Mouse (Mus musculus): ENCODE measurements around the gene Cipc. TPM values are rescaled to one million over a fixed set of nuclear protein-coding genes. Genes with fewer than 3 reads are reported as not detected.

Cipc gene
- polyA plus RNA-seq, 1 experiment from 2014 or later: 53.6 TPM

GRCm38 (mm10) chr12:86988227-86988626 lies 41.4 kb downstream of the Cipc start:
- Histone ChIP-seq H3K27me3 (peaks cover 30% of the 10 kb centered on the region), H3K4me2 (replicated peaks) (no peak overlapping the region), H3K4me1 (peaks cover 33% of the 10 kb centered on the region), H3K27ac (replicated peaks) (no peak overlapping the region), H3K9me3 (no peaks in the 10 kb centered on the region), H3K4me3 (no peak overlapping the region), H3K36me3 (no peaks in the 10 kb centered on the region), H3K9ac (replicated peaks) (no peak overlapping the region)
- WGBS: 56% methylated on average over 16 of the region's 16 CpGs
- ATAC-seq (replicated peaks): no peak

- Histone ChIP-seq H3K27me3 (peaks cover 23% of the 10 kb centered on the region), H3K27ac (replicated peaks) (no peak overlapping the region), H3K4me1 (peaks cover 23% of the 10 kb centered on the region)
Measured at GRCm38 (mm10) chr12:86989378-86989777, 42.5 kb downstream of the Cipc start.

DNA sequence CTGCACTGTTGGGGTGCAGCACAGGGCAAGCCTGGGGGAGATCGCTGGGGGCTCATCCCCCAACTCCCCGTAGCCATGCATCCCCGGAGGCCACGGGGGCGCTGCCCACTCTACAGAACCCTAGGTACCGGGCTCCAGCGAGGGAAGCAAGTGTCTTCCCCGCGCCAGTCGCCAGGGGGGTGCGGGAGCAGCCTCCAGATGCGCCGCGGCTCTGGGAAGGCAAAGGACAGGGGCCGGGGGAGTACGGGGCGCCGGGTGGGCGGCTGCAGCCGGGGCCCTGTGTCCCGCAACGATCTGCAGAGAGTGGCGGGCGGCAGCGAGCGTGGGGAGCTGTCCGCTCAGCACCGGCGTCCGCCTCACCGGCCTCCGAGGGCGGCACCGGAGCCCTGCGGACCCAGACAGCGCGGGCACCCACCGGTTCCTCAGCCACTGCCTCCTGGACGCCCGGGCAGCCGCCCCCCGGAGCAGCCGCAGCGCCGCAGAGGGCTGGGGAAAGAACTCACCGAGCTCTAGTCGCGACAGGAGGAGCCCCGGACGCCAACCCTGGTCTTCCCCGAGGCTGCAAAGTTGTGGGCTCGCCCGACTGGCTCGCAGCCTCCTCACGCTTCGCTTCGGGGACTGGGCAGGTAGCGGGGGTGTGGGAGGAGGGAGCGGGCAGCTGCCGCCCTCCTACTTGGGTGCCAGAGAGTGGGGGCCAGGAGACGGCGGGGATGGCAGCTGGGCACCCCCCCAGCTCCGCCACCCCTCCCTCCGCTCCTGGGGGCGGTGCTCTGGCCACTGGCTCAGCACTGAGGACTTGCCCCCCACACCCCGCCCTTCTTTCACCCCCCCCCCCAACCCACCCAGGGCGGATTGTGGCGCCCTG lies 43.3 kb downstream of the Cipc start, which contains the start of gene Zdhhc22:
TSS of gene Zdhhc22 (minus strand) at position 541 of the 865 bp plus-strand sequence.
- peak; percentile 86 for ATAC-seq (replicated peaks)
- H3K27ac ChIP-seq (replicated peaks): peak within 1 kb of the TSS; percentile 41; the same call in 1 of the 2 replicates
- peak within 1 kb of the TSS; percentile 89 for H3K4me2 ChIP-seq (replicated peaks)
- no peaks in the 10 kb centered on the region for H3K9me3 ChIP-seq
- H3K36me3 ChIP-seq: no peaks in the 10 kb centered on the region
- peaks cover 23% of the 10 kb centered on the region for H3K4me1 ChIP-seq
- 2% methylated on average over 63 of the region's 68 CpGs for WGBS
- peak within 1 kb of the TSS; percentile 51 for H3K4me3 ChIP-seq
- peak within 1 kb of the TSS; percentile 55 for H3K9ac ChIP-seq (replicated peaks)
- peaks cover 20% of the 10 kb centered on the region for H3K27me3 ChIP-seq

More at GRCm38 (mm10) chr12:86989378-86989777, 42.5 kb downstream of the Cipc start:
- peak; percentile 60 for ATAC-seq (replicated peaks)
- no peaks in the 10 kb centered on the region for H3K9me3 ChIP-seq
- H3K36me3 ChIP-seq: no peaks in the 10 kb centered on the region
- WGBS: 3% methylated on average over 15 of the region's 15 CpGs
- H3K9ac ChIP-seq (replicated peaks): no peak overlapping the region
- peak overlapping the region; percentile 89 for H3K4me2 ChIP-seq (replicated peaks)
- H3K4me3 ChIP-seq: peak overlapping the region; percentile 51

GRCm38 (mm10) chr12:86990755-86991110 lies 43.9 kb downstream of the Cipc start:
- peaks cover 20% of the 10 kb centered on the region for H3K27me3 ChIP-seq
- no peaks in the 10 kb centered on the region for H3K9me3 ChIP-seq
- no peaks in the 10 kb centered on the region for H3K36me3 ChIP-seq
- peak overlapping the region; percentile 51 for H3K4me3 ChIP-seq
- peak overlapping the region; percentile 55; the same call in 1 of the 2 replicates for H3K9ac ChIP-seq (replicated peaks)
- peaks cover 23% of the 10 kb centered on the region for H3K4me1 ChIP-seq
- H3K4me2 ChIP-seq (replicated peaks): peak overlapping the region; percentile 89
- no peak overlapping the region for H3K27ac ChIP-seq (replicated peaks)
- ATAC-seq (replicated peaks): no peak
- WGBS: 44% methylated on average over 2 of the region's 2 CpGs

DNA sequence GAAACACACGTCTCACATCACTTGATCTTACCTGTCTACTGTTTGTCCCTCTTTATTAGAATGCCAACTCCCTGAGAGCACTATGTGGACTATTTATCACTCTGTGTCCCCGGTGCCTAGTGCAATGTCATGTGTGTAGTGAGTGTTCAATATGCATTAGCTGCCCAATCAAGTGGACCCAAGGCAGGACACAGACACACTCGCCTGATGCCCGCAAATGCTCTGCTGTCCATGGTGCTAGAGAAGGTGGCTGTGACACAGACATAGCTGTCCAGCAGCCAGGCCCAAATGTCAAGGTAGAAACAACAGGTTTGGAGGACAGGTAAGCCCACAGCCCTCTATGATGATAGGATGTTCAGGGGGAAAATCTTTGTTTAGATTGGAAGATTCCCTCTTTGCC lies 47.3 kb downstream of the Cipc start:
- Histone ChIP-seq H3K9ac (replicated peaks) (no peak overlapping the region), H3K27ac (replicated peaks) (no peak overlapping the region), H3K36me3 (no peaks in the 10 kb centered on the region), H3K27me3 (peaks cover 4% of the 10 kb centered on the region; the same call in 1 of the 2 replicates), H3K9me3 (no peaks in the 10 kb centered on the region), H3K4me3 (no peak overlapping the region), H3K4me1 (peaks cover 16% of the 10 kb centered on the region), H3K4me2 (replicated peaks) (no peak overlapping the region)
- ATAC-seq (replicated peaks): no peak
- 39% methylated on average over 4 of the region's 4 CpGs for WGBS

DNA sequence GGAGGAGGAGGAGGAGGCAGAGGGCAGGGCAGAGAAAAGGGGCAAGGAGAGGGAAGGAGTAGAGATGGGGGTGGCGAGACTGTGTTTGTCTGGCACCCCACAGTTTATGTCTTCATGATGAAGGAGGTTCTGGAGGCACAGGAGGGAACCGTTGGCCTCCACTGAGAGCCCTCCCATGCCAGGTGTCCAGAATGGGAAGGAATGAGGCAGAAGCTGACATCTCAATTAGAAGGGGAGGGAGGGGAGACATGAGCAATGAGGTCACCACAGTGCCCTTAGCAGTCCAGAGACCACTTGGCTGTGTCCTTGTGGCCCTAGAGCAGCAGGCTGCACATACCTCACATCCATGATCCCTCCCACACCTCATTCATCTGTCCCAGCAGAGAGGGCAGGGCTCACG lies 47.9 kb downstream of the Cipc start:
- peaks cover 4% of the 10 kb centered on the region; the same call in 1 of the 2 replicates for H3K27me3 ChIP-seq
- H3K27ac ChIP-seq (replicated peaks): no peak overlapping the region
- no peak overlapping the region for H3K9ac ChIP-seq (replicated peaks)
- no peak overlapping the region for H3K4me3 ChIP-seq
- H3K4me2 ChIP-seq (replicated peaks): no peak overlapping the region
- peaks cover 10% of the 10 kb centered on the region for H3K4me1 ChIP-seq
- 42% methylated on average over 3 of the region's 3 CpGs for WGBS
- no peaks in the 10 kb centered on the region for H3K9me3 ChIP-seq
- ATAC-seq (replicated peaks): no peak
- H3K36me3 ChIP-seq: no peaks in the 10 kb centered on the region

GRCm38 (mm10) chr12:86995931-86996330 lies 49.1 kb downstream of the Cipc start:
- Histone ChIP-seq H3K4me2 (replicated peaks) (no peak overlapping the region), H3K9me3 (no peaks in the 10 kb centered on the region), H3K27ac (replicated peaks) (no peak overlapping the region), H3K36me3 (no peaks in the 10 kb centered on the region), H3K4me1 (peaks cover 7% of the 10 kb centered on the region), H3K4me3 (no peak overlapping the region), H3K9ac (replicated peaks) (no peak overlapping the region), H3K27me3 (peaks cover 4% of the 10 kb centered on the region; the same call in 1 of the 2 replicates)
- ATAC-seq (replicated peaks): no peak
- WGBS: 86% methylated on average over 6 of the region's 6 CpGs

DNA sequence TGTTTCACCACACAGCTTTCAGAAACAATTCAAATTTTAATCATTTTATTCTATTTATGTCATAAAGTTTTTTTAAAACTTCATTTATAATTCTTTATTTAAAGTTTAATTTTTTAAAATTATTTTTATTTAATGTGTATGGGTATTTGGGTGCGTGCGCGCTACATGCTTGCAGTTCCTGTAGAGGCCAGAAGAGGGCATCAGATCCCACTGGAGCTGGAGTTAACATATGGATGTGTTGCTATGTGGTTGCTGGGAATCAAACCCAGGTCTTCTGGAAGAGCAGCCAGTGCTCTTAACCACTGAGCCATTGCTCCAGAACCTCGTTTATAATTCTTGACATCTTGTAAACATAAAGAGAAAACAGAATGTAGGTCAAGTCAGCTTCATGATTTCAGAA lies 51.9 kb downstream of the Cipc start:
- ATAC-seq (replicated peaks): no peak
- Histone ChIP-seq H3K9ac (replicated peaks) (no peak overlapping the region), H3K4me3 (no peak overlapping the region), H3K9me3 (no peaks in the 10 kb centered on the region), H3K4me2 (replicated peaks) (no peak overlapping the region), H3K27me3 (no peaks in the 10 kb centered on the region), H3K4me1 (peaks cover 7% of the 10 kb centered on the region), H3K36me3 (no peaks in the 10 kb centered on the region), H3K27ac (replicated peaks) (no peak overlapping the region)
- 89% methylated on average over 4 of the region's 4 CpGs for WGBS

DNA sequence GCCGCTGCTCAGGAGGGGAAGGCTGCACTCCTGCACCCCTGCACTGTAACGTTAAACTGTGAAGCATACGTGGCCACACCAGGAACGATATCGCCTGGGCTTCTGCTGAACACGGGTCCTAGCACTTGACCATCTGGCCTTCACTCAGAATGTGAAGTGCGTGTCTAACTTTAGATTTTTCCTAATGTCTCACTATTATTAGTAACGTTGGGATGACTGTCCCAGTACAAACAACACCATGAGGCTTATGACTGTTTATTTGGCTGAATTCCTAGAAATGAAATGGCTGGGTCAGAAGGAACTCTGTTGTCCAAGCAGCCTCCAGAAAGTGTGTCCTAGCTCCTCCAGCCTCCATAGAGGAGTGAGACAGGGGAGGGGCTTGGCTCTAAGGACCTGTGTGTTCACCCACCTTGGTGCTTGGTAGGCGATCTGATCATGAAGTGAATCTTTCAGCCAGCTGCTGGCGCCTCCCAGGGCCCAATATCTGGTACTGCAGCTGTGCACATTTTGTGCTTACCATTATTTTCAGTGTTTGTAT lies 52.5 kb downstream of the Cipc start:
- WGBS: 76% methylated on average over 10 of the region's 10 CpGs
- ATAC-seq (replicated peaks): no peak
- H3K27ac ChIP-seq (replicated peaks): no peak overlapping the region
- no peak overlapping the region for H3K4me2 ChIP-seq (replicated peaks)
- H3K4me1 ChIP-seq: peaks cover 7% of the 10 kb centered on the region
- no peak overlapping the region for H3K4me3 ChIP-seq
- H3K9ac ChIP-seq (replicated peaks): no peak overlapping the region
- H3K36me3 ChIP-seq: no peaks in the 10 kb centered on the region
- no peaks in the 10 kb centered on the region for H3K27me3 ChIP-seq
- no peaks in the 10 kb centered on the region for H3K9me3 ChIP-seq

DNA sequence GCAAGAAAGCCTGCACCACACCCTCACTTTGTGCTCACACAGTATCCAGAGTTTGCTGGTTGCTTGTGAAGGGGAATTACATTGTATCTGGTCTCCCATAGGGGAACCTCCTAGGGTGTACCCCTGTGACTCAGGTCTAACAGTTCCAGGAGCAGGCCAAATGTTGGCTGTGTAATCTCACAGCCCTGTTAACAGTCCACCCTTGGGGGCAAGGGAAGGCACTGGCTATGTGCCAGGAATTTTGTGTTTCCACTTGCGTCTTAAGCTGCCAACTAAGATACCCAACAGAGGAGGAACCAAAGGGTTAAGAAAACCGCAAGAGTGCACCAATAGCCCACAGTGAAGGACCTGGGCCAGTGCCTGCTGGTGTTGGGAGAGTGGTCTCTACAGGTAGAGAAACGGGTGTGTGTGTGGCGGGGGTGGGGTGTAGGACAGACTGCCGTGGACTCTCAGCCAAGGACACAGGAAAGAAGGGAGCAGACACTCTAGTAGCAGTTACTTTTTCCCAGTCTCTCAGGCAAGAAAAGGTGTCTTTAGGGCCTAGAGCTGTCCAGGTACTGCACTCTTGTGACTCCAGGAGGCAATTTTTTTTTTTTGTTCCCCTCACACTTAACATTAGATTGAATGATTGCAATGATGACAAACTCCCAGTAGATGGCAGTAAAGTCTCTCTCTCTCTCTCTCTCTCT lies 53.5 kb downstream of the Cipc start:
- peak; percentile 55; the same call in 1 of the 2 replicates for ATAC-seq (replicated peaks)
- H3K27ac ChIP-seq (replicated peaks): no peak overlapping the region
- H3K4me2 ChIP-seq (replicated peaks): no peak overlapping the region
- H3K36me3 ChIP-seq: no peaks in the 10 kb centered on the region
- H3K9ac ChIP-seq (replicated peaks): no peak overlapping the region
- WGBS: 47% methylated on average over 5 of the region's 5 CpGs
- H3K4me3 ChIP-seq: no peak overlapping the region
- H3K27me3 ChIP-seq: no peaks in the 10 kb centered on the region
- H3K4me1 ChIP-seq: peaks cover 7% of the 10 kb centered on the region
- no peaks in the 10 kb centered on the region for H3K9me3 ChIP-seq

GRCm38 (mm10) chr12:87000840-87001176 lies 54.0 kb downstream of the Cipc start:
- no peaks in the 10 kb centered on the region for H3K27me3 ChIP-seq
- no peaks in the 10 kb centered on the region for H3K36me3 ChIP-seq
- WGBS: 31% methylated on average over 6 of the region's 6 CpGs
- no peaks in the 10 kb centered on the region for H3K9me3 ChIP-seq
- ATAC-seq (replicated peaks): peak; percentile 46
- no peak overlapping the region for H3K9ac ChIP-seq (replicated peaks)
- H3K4me3 ChIP-seq: no peak overlapping the region
- no peak overlapping the region for H3K4me2 ChIP-seq (replicated peaks)
- H3K27ac ChIP-seq (replicated peaks): no peak overlapping the region
- peaks cover 7% of the 10 kb centered on the region for H3K4me1 ChIP-seq

GRCm38 (mm10) chr12:87002209-87002608 lies 55.4 kb downstream of the Cipc start:
- Histone ChIP-seq H3K4me1 (peaks cover 7% of the 10 kb centered on the region), H3K9ac (replicated peaks) (no peak overlapping the region), H3K27me3 (no peaks in the 10 kb centered on the region), H3K9me3 (no peaks in the 10 kb centered on the region), H3K4me3 (no peak overlapping the region), H3K36me3 (no peaks in the 10 kb centered on the region), H3K4me2 (replicated peaks) (no peak overlapping the region), H3K27ac (replicated peaks) (no peak overlapping the region)
- no peak for ATAC-seq (replicated peaks)
- WGBS: 55% methylated on average over 7 of the region's 7 CpGs
